Mouse (Mus musculus) ES-Bruce4 (cell line): ENCODE measurements at regions not wholly inside any gene's neighbourhood (a gene's known extent, or its start where the extent isn't known, plus 50 kb on each side); places are given as distances from the start of the nearest gene placed in this dataset.

ENCODE experiments used
- H3K27ac ChIP-seq: 2 replicates; pipeline ENCODE4 v1.5.1; 2012; ENCODE audit warnings: low read length, inconsistent platforms; ENCODE audit not compliant: insufficient read depth
- H3K27me3 ChIP-seq: 2 replicates; pipeline ENCODE4 v1.6.1; 2012; ENCODE audit warnings: mild to moderate bottlenecking, low read length, inconsistent platforms; ENCODE audit not compliant: control insufficient read depth, poor library complexity, insufficient read depth, severe bottlenecking
- H3K36me3 ChIP-seq: 2 replicates; pipeline ENCODE4 v1.6.1; 2012; ENCODE audit warnings: inconsistent platforms, mild to moderate bottlenecking, low read length, moderate library complexity; ENCODE audit not compliant: control insufficient read depth, poor library complexity, insufficient read depth, severe bottlenecking
- H3K4me1 ChIP-seq: one replicate; pipeline ENCODE4 v1.8.1; 2011; ENCODE audit warnings: low read length; ENCODE audit not compliant: control insufficient read depth, insufficient read depth
- H3K4me3 ChIP-seq: 2 replicates; pipeline ENCODE4 v1.5.1; 2011; ENCODE audit warnings: low read depth, mild to moderate bottlenecking, low read length
- H3K9ac ChIP-seq: 2 replicates; pipeline ENCODE4 v1.6.1; 2012; ENCODE audit warnings: low read depth, mild to moderate bottlenecking, inconsistent platforms; ENCODE audit not compliant: poor library complexity, severe bottlenecking
- H3K9me3 ChIP-seq: replicated peaks from 2 replicates; pipeline ENCODE4 v1.6.1; 2012; ENCODE audit warnings: mild to moderate bottlenecking, low read length, inconsistent platforms; ENCODE audit not compliant: control insufficient read depth, poor library complexity, insufficient read depth, severe bottlenecking
- CTCF ChIP-seq: IDR thresholded peaks from one replicate; pipeline ENCODE4 v1.8.1; 2011; ENCODE audit warnings: low read depth, low read length
- EP300 ChIP-seq: IDR thresholded peaks from 2 replicates; pipeline ENCODE4 v1.6.1; 2011; ENCODE audit warnings: low read depth, low read length; ENCODE audit not compliant: insufficient read depth
- POLR2A ChIP-seq: IDR thresholded peaks from one replicate; pipeline ENCODE4 v1.8.1; 2011; ENCODE audit warnings: low read length; ENCODE audit not compliant: insufficient read depth

- Histone ChIP-seq H3K4me3 (no peak overlapping the region), H3K27ac (no peak overlapping the region), H3K36me3 (no peaks in the 10 kb centered on the region), H3K27me3 (no peaks in the 10 kb centered on the region), H3K9me3 (no peaks in the 10 kb centered on the region), H3K9ac (no peak overlapping the region), H3K4me1 (no peaks in the 10 kb centered on the region)
- TF ChIP-seq EP300 (no peak), CTCF (no peak), POLR2A (no peak)
Measured at GRCm38 (mm10) chr7:40290166-40290565, 608.0 kb upstream of the Vstm2b start.

- no peak overlapping the region for H3K4me3 ChIP-seq
- H3K27ac ChIP-seq = no peak overlapping the region
- no peaks in the 10 kb centered on the region for H3K9me3 ChIP-seq
- no peak overlapping the region for H3K9ac ChIP-seq
- no peak for TF ChIP-seq POLR2A
- peak; percentile 50 for TF ChIP-seq CTCF
- no peaks in the 10 kb centered on the region for H3K36me3 ChIP-seq
- H3K4me1 ChIP-seq = no peaks in the 10 kb centered on the region
- no peaks in the 10 kb centered on the region for H3K27me3 ChIP-seq
Measured at GRCm38 (mm10) chr7:40310558-40310957, 587.6 kb upstream of the Vstm2b start.

DNA sequence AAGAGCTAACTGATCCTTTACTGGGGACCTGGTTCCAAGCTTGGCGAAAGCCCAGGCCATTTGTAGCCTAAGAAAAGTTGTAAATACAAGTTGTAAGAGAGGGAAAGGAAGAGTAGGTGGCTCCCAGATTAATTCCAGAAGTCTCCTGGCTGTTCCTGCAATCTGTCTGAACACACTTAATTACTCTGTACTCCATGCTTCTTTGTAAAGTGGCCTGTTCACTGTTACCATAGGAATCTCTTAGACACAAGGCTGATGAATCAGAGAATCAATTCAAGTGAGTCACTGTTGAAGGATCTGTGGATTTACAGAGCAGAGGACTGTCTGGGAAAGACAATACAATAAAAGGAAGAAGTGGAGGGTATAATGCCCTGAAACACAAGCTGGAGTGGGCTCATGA lies 577.0 kb upstream of the Vstm2b start:
- H3K4me3 ChIP-seq = no peak overlapping the region
- no peaks in the 10 kb centered on the region for H3K36me3 ChIP-seq
- no peak for TF ChIP-seq CTCF
- TF ChIP-seq POLR2A = no peak
- TF ChIP-seq EP300 = no peak
- H3K27ac ChIP-seq = no peak overlapping the region
- no peaks in the 10 kb centered on the region for H3K9me3 ChIP-seq
- H3K27me3 ChIP-seq = no peaks in the 10 kb centered on the region
- H3K9ac ChIP-seq = no peak overlapping the region
- no peaks in the 10 kb centered on the region for H3K4me1 ChIP-seq

DNA sequence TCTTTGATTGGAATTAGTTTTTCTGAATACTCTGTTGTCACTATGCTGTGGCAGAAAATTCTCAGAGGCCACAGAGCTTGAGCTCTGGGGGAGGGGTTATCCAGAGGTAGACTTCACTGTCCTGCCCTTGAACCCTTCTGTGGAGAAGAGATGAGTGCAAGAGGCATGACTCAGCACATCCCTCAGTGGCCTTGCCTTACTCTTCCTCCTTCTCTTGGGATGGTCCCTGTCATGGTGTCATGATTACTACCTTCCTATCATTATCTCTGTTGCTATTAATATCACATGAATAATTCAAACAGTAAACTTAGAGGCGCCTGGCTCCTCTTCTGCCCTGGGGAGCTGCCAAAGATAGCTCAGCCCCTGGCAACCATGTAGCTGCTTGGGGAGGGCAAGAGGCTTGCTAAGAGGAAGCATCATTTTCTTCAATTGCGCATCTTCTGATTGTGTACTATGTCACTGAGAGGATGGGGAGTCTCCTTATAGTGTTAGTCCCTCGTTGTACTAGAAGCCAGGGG lies 572.9 kb upstream of the Vstm2b start:
- no peak overlapping the region for H3K4me3 ChIP-seq
- no peaks in the 10 kb centered on the region for H3K9me3 ChIP-seq
- H3K36me3 ChIP-seq = no peaks in the 10 kb centered on the region
- TF ChIP-seq CTCF = no peak
- no peak for TF ChIP-seq POLR2A
- no peak for TF ChIP-seq EP300
- H3K9ac ChIP-seq = no peak overlapping the region
- H3K4me1 ChIP-seq = no peaks in the 10 kb centered on the region
- no peaks in the 10 kb centered on the region for H3K27me3 ChIP-seq
- no peak overlapping the region for H3K27ac ChIP-seq

- Histone ChIP-seq H3K9me3 (no peaks in the 10 kb centered on the region; the same call in 1 of the 2 replicates), H3K4me3 (no peak overlapping the region), H3K36me3 (no peaks in the 10 kb centered on the region), H3K27ac (no peak overlapping the region), H3K9ac (no peak overlapping the region), H3K27me3 (no peaks in the 10 kb centered on the region), H3K4me1 (no peaks in the 10 kb centered on the region)
- TF ChIP-seq POLR2A (no peak), CTCF (no peak), EP300 (no peak)
Measured at GRCm38 (mm10) chr7:40332455-40332854, 565.7 kb upstream of the Vstm2b start.

- Histone ChIP-seq H3K27me3 (no peaks in the 10 kb centered on the region), H3K36me3 (no peaks in the 10 kb centered on the region), H3K9me3 (no peaks in the 10 kb centered on the region; the same call in 1 of the 2 replicates), H3K27ac (no peak overlapping the region), H3K4me1 (no peaks in the 10 kb centered on the region), H3K4me3 (no peak overlapping the region), H3K9ac (no peak overlapping the region)
- no peak for TF ChIP-seq POLR2A
- TF ChIP-seq CTCF = no peak
- TF ChIP-seq EP300 = no peak
Measured at GRCm38 (mm10) chr7:40352306-40352705, 545.8 kb upstream of the Vstm2b start.
